ENCODE assay signal across 8 mouse cellular contexts in the genomic region with DNA sequence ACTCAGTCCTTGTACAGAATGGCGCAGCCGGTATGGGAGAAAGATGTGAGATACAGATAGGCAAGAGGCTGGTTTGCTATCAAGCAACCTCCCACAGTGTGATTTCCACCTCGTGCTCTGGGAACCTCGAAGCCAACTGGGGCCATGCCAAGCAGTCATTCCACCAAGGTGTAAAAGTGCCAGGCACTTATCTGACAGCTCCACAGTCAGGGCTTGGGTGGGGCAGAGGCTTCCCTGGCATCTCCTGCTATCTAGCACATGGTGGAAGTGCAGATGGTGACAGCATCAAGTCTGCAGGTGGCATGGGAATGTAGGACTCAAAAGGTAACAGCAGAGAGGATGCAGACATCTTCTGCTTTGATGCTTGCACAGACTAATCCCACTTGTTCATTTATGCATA.
"Had no signal": no experiment of that assay in that cellular context is flagged by ENCODE, and none has a peak within 500 bp of the region (broad histone marks: within the 10 kb centered on the region; RNA-seq: fewer than 3 reads in every experiment).

No protein-coding gene starts in this region.

- DNase-seq: kidney, adult 2 months; kidney, postnatal 25 days; liver; lung, adult 2 months; lung, postnatal 36 days; retina, postnatal 1 day; thymus, adult 2 months; thymus, postnatal 4 days had no signal
